Mouse (Mus musculus): ENCODE measurements around the gene Utp11.
"Not testable (repeated sequence)": the region's sequence is repeated elsewhere in the genome, so short reads cannot be mapped to it uniquely, and the experiment has no call there.

Utp11 gene

GRCm38 (mm10) chr4:124693135-124693894 lies at the start of gene Utp11:
Utp11 (minus strand) TSS chr4:124693600.
- peak; percentile 85 for DNase-seq

GRCm38 (mm10) chr4:124742839-124743238 lies 49.4 kb upstream of the Utp11 start:
- DNase-seq, result no peak

- DNase-seq, result peak; percentile 78
Measured at GRCm38 (mm10) chr4:124741376-124742343, 48.3 kb upstream of the Utp11 start, which contains the start of gene Inpp5b. Inpp5b (plus strand) TSS chr4:124741850.

- no peak for DNase-seq
Measured at GRCm38 (mm10) chr4:124738783-124739182, 45.4 kb upstream of the Utp11 start.

- no peak for DNase-seq
Measured at GRCm38 (mm10) chr4:124738013-124738412, 44.6 kb upstream of the Utp11 start.

GRCm38 (mm10) chr4:124737486-124737885 lies 44.1 kb upstream of the Utp11 start:
- no peak for DNase-seq

- DNase-seq, result no peak
Measured at GRCm38 (mm10) chr4:124736952-124737351, 43.6 kb upstream of the Utp11 start.

- no peak for DNase-seq
Measured at GRCm38 (mm10) chr4:124726121-124726520, 32.7 kb upstream of the Utp11 start.

- DNase-seq, result no peak
Measured at GRCm38 (mm10) chr4:124719101-124719500, 25.7 kb upstream of the Utp11 start.

GRCm38 (mm10) chr4:124714545-124715481 lies 21.4 kb upstream of the Utp11 start, which contains the start of gene Sf3a3:
Sf3a3 (plus strand) TSS chr4:124714776.
- DNase-seq, result peak; percentile 95

- not testable (repeated sequence) for DNase-seq
Measured at GRCm38 (mm10) chr4:124713850-124714249, 20.4 kb upstream of the Utp11 start.

- DNase-seq, result no peak
Measured at GRCm38 (mm10) chr4:124712618-124713017, 19.2 kb upstream of the Utp11 start.

- peak; percentile 60 for DNase-seq
Measured at GRCm38 (mm10) chr4:124710776-124711291, 17.4 kb upstream of the Utp11 start.

- peak; percentile 39 for DNase-seq
Measured at GRCm38 (mm10) chr4:124709961-124710446, 16.6 kb upstream of the Utp11 start.

GRCm38 (mm10) chr4:124708518-124709477 lies 15.4 kb upstream of the Utp11 start:
- peak; percentile 87 for DNase-seq

GRCm38 (mm10) chr4:124708200-124708517 lies 14.8 kb upstream of the Utp11 start:
- not testable (repeated sequence) for DNase-seq

- DNase-seq, result not testable (repeated sequence)
Measured at GRCm38 (mm10) chr4:124707381-124708199, 14.2 kb upstream of the Utp11 start.

GRCm38 (mm10) chr4:124705661-124706269 lies 12.4 kb upstream of the Utp11 start:
- DNase-seq, result no peak

- peak; percentile 38 for DNase-seq
Measured at GRCm38 (mm10) chr4:124704797-124705474, 11.5 kb upstream of the Utp11 start.
